Mouse (Mus musculus): ENCODE data around the gene Actr3. TPM values are rescaled to one million over a fixed set of nuclear protein-coding genes. Genes with fewer than 3 reads are reported as not detected.

Actr3 gene
- 606 and 717 TPM in 2 replicates for total RNA-seq (2017)

GRCm38 (mm10) chr1:125435369-125436135 lies at the start of gene Actr3:
Gene Actr3 (minus strand): TSS chr1:125435727.
- ATAC-seq (replicated peaks in 1 of 2; ENCODE audit: insufficient read depth in 1 of 2, low FRiP score in 2 of 2, low TSS enrichment in 1 of 2, low read depth in 1 of 2, poor library complexity in 2 of 2, severe bottlenecking in 2 of 2), result peak; percentile 75 to 76

GRCm38 (mm10) chr1:125482459-125483287 lies 47.1 kb upstream of the Actr3 start:
- ATAC-seq (replicated peaks in 1 of 2; ENCODE audit: insufficient read depth in 1 of 2, low FRiP score in 2 of 2, low TSS enrichment in 1 of 2, low read depth in 1 of 2, poor library complexity in 2 of 2, severe bottlenecking in 2 of 2), result no peak

GRCm38 (mm10) chr1:125481842-125482241 lies 46.3 kb upstream of the Actr3 start:
- no peak for ATAC-seq (replicated peaks in 1 of 2; ENCODE audit: insufficient read depth in 1 of 2, low FRiP score in 2 of 2, low TSS enrichment in 1 of 2, low read depth in 1 of 2, poor library complexity in 2 of 2, severe bottlenecking in 2 of 2)

- no peak for ATAC-seq (replicated peaks in 1 of 2; ENCODE audit: insufficient read depth in 1 of 2, low FRiP score in 2 of 2, low TSS enrichment in 1 of 2, low read depth in 1 of 2, poor library complexity in 2 of 2, severe bottlenecking in 2 of 2)
Measured at GRCm38 (mm10) chr1:125478588-125478987, 43.1 kb upstream of the Actr3 start.

GRCm38 (mm10) chr1:125475961-125476682 lies 40.6 kb upstream of the Actr3 start:
- peak; percentile 52 to 76 for ATAC-seq (replicated peaks in 1 of 2; ENCODE audit: insufficient read depth in 1 of 2, low FRiP score in 2 of 2, low TSS enrichment in 1 of 2, low read depth in 1 of 2, poor library complexity in 2 of 2, severe bottlenecking in 2 of 2)

- no peak for ATAC-seq (replicated peaks in 1 of 2; ENCODE audit: insufficient read depth in 1 of 2, low FRiP score in 2 of 2, low TSS enrichment in 1 of 2, low read depth in 1 of 2, poor library complexity in 2 of 2, severe bottlenecking in 2 of 2)
Measured at GRCm38 (mm10) chr1:125473866-125474265, 38.3 kb upstream of the Actr3 start.

- ATAC-seq (replicated peaks in 1 of 2; ENCODE audit: insufficient read depth in 1 of 2, low FRiP score in 2 of 2, low TSS enrichment in 1 of 2, low read depth in 1 of 2, poor library complexity in 2 of 2, severe bottlenecking in 2 of 2), result peak; percentile 60 to 74
Measured at GRCm38 (mm10) chr1:125473126-125473666, 37.7 kb upstream of the Actr3 start.

- no peak for ATAC-seq (replicated peaks in 1 of 2; ENCODE audit: insufficient read depth in 1 of 2, low FRiP score in 2 of 2, low TSS enrichment in 1 of 2, low read depth in 1 of 2, poor library complexity in 2 of 2, severe bottlenecking in 2 of 2)
Measured at GRCm38 (mm10) chr1:125470805-125471648, 35.5 kb upstream of the Actr3 start.

- ATAC-seq (replicated peaks in 1 of 2; ENCODE audit: insufficient read depth in 1 of 2, low FRiP score in 2 of 2, low TSS enrichment in 1 of 2, low read depth in 1 of 2, poor library complexity in 2 of 2, severe bottlenecking in 2 of 2), result peak; percentile 2 to 27; a peak in 1 of 4 replicates
Measured at GRCm38 (mm10) chr1:125467936-125468335, 32.4 kb upstream of the Actr3 start.

- peak; percentile 86 to 94 for ATAC-seq (replicated peaks in 1 of 2; ENCODE audit: insufficient read depth in 1 of 2, low FRiP score in 2 of 2, low TSS enrichment in 1 of 2, low read depth in 1 of 2, poor library complexity in 2 of 2, severe bottlenecking in 2 of 2)
Measured at GRCm38 (mm10) chr1:125466621-125467257, 31.2 kb upstream of the Actr3 start.

- no peak for ATAC-seq (replicated peaks in 1 of 2; ENCODE audit: insufficient read depth in 1 of 2, low FRiP score in 2 of 2, low TSS enrichment in 1 of 2, low read depth in 1 of 2, poor library complexity in 2 of 2, severe bottlenecking in 2 of 2)
Measured at GRCm38 (mm10) chr1:125464011-125464410, 28.5 kb upstream of the Actr3 start.

GRCm38 (mm10) chr1:125463349-125463748 lies 27.8 kb upstream of the Actr3 start:
- no peak for ATAC-seq (replicated peaks in 1 of 2; ENCODE audit: insufficient read depth in 1 of 2, low FRiP score in 2 of 2, low TSS enrichment in 1 of 2, low read depth in 1 of 2, poor library complexity in 2 of 2, severe bottlenecking in 2 of 2)

GRCm38 (mm10) chr1:125462917-125463316 lies 27.4 kb upstream of the Actr3 start:
- ATAC-seq (replicated peaks in 1 of 2; ENCODE audit: insufficient read depth in 1 of 2, low FRiP score in 2 of 2, low TSS enrichment in 1 of 2, low read depth in 1 of 2, poor library complexity in 2 of 2, severe bottlenecking in 2 of 2), result no peak; a peak in 1 of 4 replicates

GRCm38 (mm10) chr1:125458531-125458930 lies 23.0 kb upstream of the Actr3 start:
- ATAC-seq (replicated peaks in 1 of 2; ENCODE audit: insufficient read depth in 1 of 2, low FRiP score in 2 of 2, low TSS enrichment in 1 of 2, low read depth in 1 of 2, poor library complexity in 2 of 2, severe bottlenecking in 2 of 2), result no peak

- no peak for ATAC-seq (replicated peaks in 1 of 2; ENCODE audit: insufficient read depth in 1 of 2, low FRiP score in 2 of 2, low TSS enrichment in 1 of 2, low read depth in 1 of 2, poor library complexity in 2 of 2, severe bottlenecking in 2 of 2)
Measured at GRCm38 (mm10) chr1:125455128-125455527, 19.6 kb upstream of the Actr3 start.

GRCm38 (mm10) chr1:125450282-125451000 lies 14.9 kb upstream of the Actr3 start:
- ATAC-seq (replicated peaks in 1 of 2; ENCODE audit: insufficient read depth in 1 of 2, low FRiP score in 2 of 2, low TSS enrichment in 1 of 2, low read depth in 1 of 2, poor library complexity in 2 of 2, severe bottlenecking in 2 of 2), result no peak

Data from hematopoietic stem cell, adult 5-6 weeks (primary cell).